Mouse (Mus musculus): Measurements from ENCODE around the gene Ssr1. TPM values are rescaled to one million over a fixed set of nuclear protein-coding genes. Genes with fewer than 3 reads are reported as not detected.

Gene Ssr1
- polyA plus RNA-seq, 1 experiment: 70.7 TPM

- H3K4me3 ChIP-seq (ENCODE audit: insufficient read depth, poor library complexity, severe bottlenecking): no peak overlapping the region
- H3K79me2 ChIP-seq (ENCODE audit: control insufficient read depth, insufficient read depth): no peaks in the 10 kb centered on the region
- no peaks in the 10 kb centered on the region for H3K27me3 ChIP-seq (ENCODE audit: control insufficient read depth, insufficient read depth, insufficient read length)
- H3K79me3 ChIP-seq (ENCODE audit: low read depth): no peaks in the 10 kb centered on the region
- no peak overlapping the region for H3ac ChIP-seq (ENCODE audit: control insufficient read depth, insufficient read length, low read depth)
- TF ChIP-seq CTCF (IDR thresholded peaks at IDR 0.05; ENCODE audit: control insufficient read depth, insufficient read depth, insufficient read length): no peak
- no peak for TF ChIP-seq MYOD1 (IDR thresholded peaks at IDR 0.05; ENCODE audit: control insufficient read depth, insufficient read length, low read depth)
- no peak for TF ChIP-seq USF1 (IDR thresholded peaks at IDR 0.05; ENCODE audit: low read depth)
- TF ChIP-seq FOSL1 (IDR thresholded peaks at IDR 0.05; ENCODE audit: insufficient read depth, low read length, poor library complexity, severe bottlenecking): no peak
- TF ChIP-seq CEBPB (IDR thresholded peaks at IDR 0.05; ENCODE audit: low read depth): no peak
- no peak for TF ChIP-seq MYOG (IDR thresholded peaks at IDR 0.05; ENCODE audit: control insufficient read depth, extremely low read depth, insufficient read length)
- no peak for TF ChIP-seq MAX (IDR thresholded peaks at IDR 0.05)
- peaks cover 6% of the 10 kb centered on the region for H3K36me3 ChIP-seq (ENCODE audit: control insufficient read depth, insufficient read depth)
Measured at GRCm38 (mm10) chr13:37954318-37954717, 39.7 kb downstream of the Ssr1 start.

DNA sequence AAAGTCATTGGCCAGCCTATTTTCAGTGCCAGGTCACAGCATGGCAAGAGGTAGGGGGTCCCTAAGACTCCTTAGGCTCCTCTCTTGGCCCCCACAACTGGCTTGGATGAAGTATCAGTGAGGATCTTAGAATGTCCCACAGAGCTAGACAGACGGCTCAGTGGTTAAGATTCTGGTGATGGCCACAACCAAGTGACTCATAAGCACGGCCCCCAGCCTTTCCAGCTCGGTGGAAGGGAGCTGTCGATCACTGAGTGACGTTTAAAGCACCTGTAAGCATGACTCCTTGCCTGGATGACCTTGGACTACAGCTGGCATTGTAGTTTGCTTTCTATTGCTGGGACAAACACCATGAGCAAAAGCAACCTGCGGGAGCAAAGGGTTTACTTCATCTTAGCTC lies 41.0 kb downstream of the Ssr1 start:
- H3K27me3 ChIP-seq (ENCODE audit: control insufficient read depth, insufficient read depth, insufficient read length): no peaks in the 10 kb centered on the region
- H3ac ChIP-seq (ENCODE audit: control insufficient read depth, insufficient read length, low read depth): no peak overlapping the region
- no peak for TF ChIP-seq CTCF (IDR thresholded peaks at IDR 0.05; ENCODE audit: control insufficient read depth, insufficient read depth, insufficient read length)
- H3K4me3 ChIP-seq (ENCODE audit: insufficient read depth, poor library complexity, severe bottlenecking): no peak overlapping the region
- H3K79me3 ChIP-seq (ENCODE audit: low read depth): no peaks in the 10 kb centered on the region
- H3K79me2 ChIP-seq (ENCODE audit: control insufficient read depth, insufficient read depth): no peaks in the 10 kb centered on the region
- peaks cover 17% of the 10 kb centered on the region for H3K36me3 ChIP-seq (ENCODE audit: control insufficient read depth, insufficient read depth)

GRCm38 (mm10) chr13:37946734-37947133 lies 47.3 kb downstream of the Ssr1 start:
- H3K79me3 ChIP-seq (ENCODE audit: low read depth): no peaks in the 10 kb centered on the region
- TF ChIP-seq CEBPB (IDR thresholded peaks at IDR 0.05; ENCODE audit: low read depth): no peak
- peak; percentile 43 for TF ChIP-seq CTCF (IDR thresholded peaks at IDR 0.05; ENCODE audit: control insufficient read depth, insufficient read depth, insufficient read length)

DNA sequence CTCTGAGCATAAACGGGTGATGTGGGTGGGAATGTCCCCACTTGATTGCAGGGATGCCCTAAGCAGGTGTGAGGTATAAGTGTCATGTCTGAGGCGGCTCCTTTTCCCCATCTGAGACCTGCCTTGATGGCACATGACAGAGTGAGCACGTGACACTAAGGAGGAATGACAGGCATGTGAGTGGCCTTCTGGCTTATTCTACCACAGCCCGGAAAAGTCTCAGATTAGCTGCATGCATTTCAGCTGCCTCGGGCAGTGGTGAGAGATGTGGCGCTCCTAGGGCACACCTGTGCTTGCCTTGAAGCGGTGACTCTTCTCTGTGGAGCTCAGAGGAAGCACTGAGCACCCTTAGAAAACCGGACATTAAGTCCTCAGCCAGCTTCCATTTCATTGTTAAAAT lies 48.6 kb downstream of the Ssr1 start:
- H3K79me3 ChIP-seq (ENCODE audit: low read depth): no peaks in the 10 kb centered on the region
- no peak overlapping the region for H3ac ChIP-seq (ENCODE audit: control insufficient read depth, insufficient read length, low read depth)
- peaks cover 40% of the 10 kb centered on the region for H3K36me3 ChIP-seq (ENCODE audit: control insufficient read depth, insufficient read depth)
- H3K4me3 ChIP-seq (ENCODE audit: insufficient read depth, poor library complexity, severe bottlenecking): no peak overlapping the region
- no peaks in the 10 kb centered on the region for H3K27me3 ChIP-seq (ENCODE audit: control insufficient read depth, insufficient read depth, insufficient read length)
- TF ChIP-seq CTCF (IDR thresholded peaks at IDR 0.05; ENCODE audit: control insufficient read depth, insufficient read depth, insufficient read length) (no peak), USF1 (IDR thresholded peaks at IDR 0.05; ENCODE audit: low read depth) (no peak), CEBPB (IDR thresholded peaks at IDR 0.05; ENCODE audit: low read depth) (no peak), MYOG (IDR thresholded peaks at IDR 0.05; ENCODE audit: control insufficient read depth, extremely low read depth, insufficient read length) (no peak), MYOD1 (IDR thresholded peaks at IDR 0.05; ENCODE audit: control insufficient read depth, insufficient read length, low read depth) (no peak), MAX (IDR thresholded peaks at IDR 0.05) (no peak), FOSL1 (IDR thresholded peaks at IDR 0.05; ENCODE audit: insufficient read depth, low read length, poor library complexity, severe bottlenecking) (no peak)
- no peaks in the 10 kb centered on the region for H3K79me2 ChIP-seq (ENCODE audit: control insufficient read depth, insufficient read depth)

More at GRCm38 (mm10) chr13:37946734-37947133, 47.3 kb downstream of the Ssr1 start:
- H3K36me3 ChIP-seq (ENCODE audit: control insufficient read depth, insufficient read depth): peaks cover 37% of the 10 kb centered on the region
- no peaks in the 10 kb centered on the region for H3K27me3 ChIP-seq (ENCODE audit: control insufficient read depth, insufficient read depth, insufficient read length)
- H3K4me3 ChIP-seq (ENCODE audit: insufficient read depth, poor library complexity, severe bottlenecking): no peak overlapping the region
- H3ac ChIP-seq (ENCODE audit: control insufficient read depth, insufficient read length, low read depth): no peak overlapping the region
- H3K79me2 ChIP-seq (ENCODE audit: control insufficient read depth, insufficient read depth): no peaks in the 10 kb centered on the region

DNA sequence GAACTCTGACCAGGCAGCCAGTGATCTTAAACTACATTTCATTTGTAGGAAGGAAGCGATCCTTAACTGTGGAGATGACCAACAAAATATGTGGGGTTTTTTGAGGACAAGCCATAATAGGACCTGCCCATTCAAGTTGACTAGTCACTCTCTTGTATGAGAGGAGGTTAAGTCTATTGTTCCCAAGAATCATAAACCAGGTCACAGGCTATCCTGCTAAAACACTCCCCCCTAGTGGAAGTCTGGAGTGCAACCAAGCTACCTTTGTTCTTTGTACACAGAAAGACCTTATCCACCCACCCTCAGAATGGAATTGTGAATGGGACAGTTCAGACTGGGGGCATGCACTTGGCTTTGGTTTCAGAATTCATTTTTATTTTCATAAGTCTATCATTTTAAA lies 49.7 kb downstream of the Ssr1 start:
- TF ChIP-seq MYOG (IDR thresholded peaks at IDR 0.05; ENCODE audit: control insufficient read depth, extremely low read depth, insufficient read length) (no peak), FOSL1 (IDR thresholded peaks at IDR 0.05; ENCODE audit: insufficient read depth, low read length, poor library complexity, severe bottlenecking) (no peak), MYOD1 (IDR thresholded peaks at IDR 0.05; ENCODE audit: control insufficient read depth, insufficient read length, low read depth) (no peak), MAX (IDR thresholded peaks at IDR 0.05) (no peak), CTCF (IDR thresholded peaks at IDR 0.05; ENCODE audit: control insufficient read depth, insufficient read depth, insufficient read length) (no peak), CEBPB (IDR thresholded peaks at IDR 0.05; ENCODE audit: low read depth) (no peak), USF1 (IDR thresholded peaks at IDR 0.05; ENCODE audit: low read depth) (no peak)
- H3K4me3 ChIP-seq (ENCODE audit: insufficient read depth, poor library complexity, severe bottlenecking): no peak overlapping the region
- no peak overlapping the region for H3ac ChIP-seq (ENCODE audit: control insufficient read depth, insufficient read length, low read depth)
- no peaks in the 10 kb centered on the region for H3K79me2 ChIP-seq (ENCODE audit: control insufficient read depth, insufficient read depth)
- no peaks in the 10 kb centered on the region for H3K79me3 ChIP-seq (ENCODE audit: low read depth)
- H3K36me3 ChIP-seq (ENCODE audit: control insufficient read depth, insufficient read depth): peaks cover 34% of the 10 kb centered on the region
- no peaks in the 10 kb centered on the region for H3K27me3 ChIP-seq (ENCODE audit: control insufficient read depth, insufficient read depth, insufficient read length)

- Histone ChIP-seq H3ac (ENCODE audit: control insufficient read depth, insufficient read length, low read depth) (no peak overlapping the region), H3K36me3 (ENCODE audit: control insufficient read depth, insufficient read depth) (peaks cover 34% of the 10 kb centered on the region), H3K27me3 (ENCODE audit: control insufficient read depth, insufficient read depth, insufficient read length) (no peaks in the 10 kb centered on the region), H3K79me2 (ENCODE audit: control insufficient read depth, insufficient read depth) (no peaks in the 10 kb centered on the region), H3K79me3 (ENCODE audit: low read depth) (no peaks in the 10 kb centered on the region), H3K4me3 (ENCODE audit: insufficient read depth, poor library complexity, severe bottlenecking) (no peak overlapping the region)
- TF ChIP-seq CEBPB (IDR thresholded peaks at IDR 0.05; ENCODE audit: low read depth) (no peak), FOSL1 (IDR thresholded peaks at IDR 0.05; ENCODE audit: insufficient read depth, low read length, poor library complexity, severe bottlenecking) (no peak), MYOG (IDR thresholded peaks at IDR 0.05; ENCODE audit: control insufficient read depth, extremely low read depth, insufficient read length) (no peak), MYOD1 (IDR thresholded peaks at IDR 0.05; ENCODE audit: control insufficient read depth, insufficient read length, low read depth) (no peak), MAX (IDR thresholded peaks at IDR 0.05) (no peak), CTCF (IDR thresholded peaks at IDR 0.05; ENCODE audit: control insufficient read depth, insufficient read depth, insufficient read length) (no peak), USF1 (IDR thresholded peaks at IDR 0.05; ENCODE audit: low read depth) (no peak)
Measured at GRCm38 (mm10) chr13:37943466-37943865, 50.6 kb downstream of the Ssr1 start.
